In the genomic region with DNA sequence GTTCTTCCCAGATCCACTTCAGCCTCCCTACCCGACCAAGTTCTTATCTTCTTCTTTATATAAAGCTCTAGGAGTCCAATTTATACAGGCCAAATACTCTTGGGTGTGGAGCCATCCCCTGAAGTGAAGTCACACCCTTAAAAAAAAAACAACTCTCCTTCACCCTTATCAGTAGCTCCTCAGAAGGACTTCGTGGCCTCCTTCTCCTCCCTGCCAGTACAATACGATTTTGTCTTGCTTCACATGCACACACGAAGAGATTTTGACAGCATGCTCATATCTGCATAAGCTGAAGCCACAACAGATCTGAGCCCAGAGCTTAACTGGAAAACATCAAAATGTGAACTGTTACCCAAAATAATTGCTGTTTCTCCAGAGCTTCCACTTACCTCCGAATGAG, we compare ENCODE assay signal across 21 mouse cellular contexts. TPM values are rescaled to one million over a fixed set of nuclear protein-coding genes. Genes with fewer than 3 reads are reported as not detected.
DNase-seq lines count a peak whose midpoint lies in the region; ATAC-seq and TF ChIP-seq lines count a peak whose summit lies in the region.
"Had no signal": no experiment of that assay in that cellular context is flagged by ENCODE, and none has a peak within 500 bp of the region (broad histone marks: within the 10 kb centered on the region; RNA-seq: fewer than 3 reads in every experiment).

No protein-coding gene starts in this region.

- WGBS in liver, embryonic 14.5 days (ENCODE audit: insufficient replicate concordance): 20% methylated on average over 5 of the region's 5 CpGs

- no peak for TF ChIP-seq CTCF in liver, embryonic 14.5 days (IDR thresholded peaks at IDR 0.05; ENCODE audit: low read depth)

- H3K4me1 ChIP-seq in liver, embryonic 14.5 days (replicated peaks; ENCODE audit: control insufficient read depth in 2 of 2, insufficient read depth in 2 of 2, low read length in 1 of 2): no peaks in the 10 kb centered on the region; a peak in 1 of 4 replicates
- H3K4me1 ChIP-seq: embryonic facial prominence, embryonic 12.5 days; forebrain, embryonic 12.5 days; heart, embryonic 12.5 days; hindbrain, embryonic 10.5 days had no signal

- no peaks in the 10 kb centered on the region for H3K9me3 ChIP-seq in liver, embryonic 14.5 days (ENCODE audit: control insufficient read depth, low read length)
- H3K9me3 ChIP-seq: embryonic facial prominence, embryonic 12.5 days; forebrain, embryonic 12.5 days; heart, embryonic 12.5 days; hindbrain, embryonic 10.5 days had no signal

- H3K4me2 ChIP-seq in liver, embryonic 14.5 days (ENCODE audit: low read depth): no peak overlapping the region
- H3K4me2 ChIP-seq: embryonic facial prominence, embryonic 12.5 days; forebrain, embryonic 12.5 days; heart, embryonic 12.5 days; hindbrain, embryonic 14.5 days had no signal

- peak; percentile 34; the same call in 1 of the 2 replicates for TF ChIP-seq EP300 in liver, embryonic 14.5 days (IDR thresholded peaks at IDR 0.05; ENCODE audit: low read depth)

- no peaks in the 10 kb centered on the region for H3K36me3 ChIP-seq in liver, embryonic 14.5 days (replicated peaks; ENCODE audit: control insufficient read depth, insufficient read depth, low read depth)
- H3K36me3 ChIP-seq: embryonic facial prominence, embryonic 12.5 days; forebrain, embryonic 12.5 days; heart, embryonic 12.5 days; hindbrain, embryonic 10.5 days had no signal

- ATAC-seq in common myeloid progenitor, adult 5-6 weeks (replicated peaks; ENCODE audit: low read depth, poor library complexity, severe bottlenecking): peak; percentile 62; the same call in 1 of the 2 replicates
- ATAC-seq in liver, embryonic 14.5 days (ENCODE audit: insufficient read depth): peak; percentile 68; the same call in 1 of the 2 replicates
- ATAC-seq in megakaryocyte-erythroid progenitor cell, adult 5-6 weeks (replicated peaks; ENCODE audit: low FRiP score, low TSS enrichment, poor library complexity, severe bottlenecking): peak; percentile 91
- ATAC-seq: forebrain, embryonic 16.5 days had no signal

- no peak overlapping the region for H3K9ac ChIP-seq in liver, embryonic 14.5 days (replicated peaks)
- H3K9ac ChIP-seq: embryonic facial prominence, embryonic 12.5 days; forebrain, embryonic 12.5 days; heart, embryonic 12.5 days; hindbrain, embryonic 14.5 days had no signal

- H3K4me3 ChIP-seq in liver, embryonic 14.5 days (ENCODE audit: insufficient read depth in 1 of 2, low read depth in 2 of 2, low read length in 2 of 2): no peak overlapping the region
- H3K4me3 ChIP-seq: embryonic facial prominence, embryonic 12.5 days; forebrain, embryonic 12.5 days; heart, adult 2 months; heart, embryonic 12.5 days; hindbrain, embryonic 10.5 days had no signal

- no peak overlapping the region for H3K27ac ChIP-seq in liver, embryonic 14.5 days
- H3K27ac ChIP-seq: embryonic facial prominence, embryonic 12.5 days; forebrain, embryonic 12.5 days; heart, adult 2 months; hindbrain, embryonic 10.5 days; hindbrain, embryonic 14.5 days had no signal

- DNase-seq in MEL-GATA-1-ER (ENCODE audit: extremely low read depth, low read depth): peak; percentile 25
- DNase-seq in liver, embryonic 14.5 days (ENCODE audit: low read depth in 3 of 3, low spot score in 3 of 3): peak in 2 of 3 experiments; percentile 2 to 3
- no peak for DNase-seq in layer of hippocampus, adult 18-20 months (ENCODE audit: low spot score in 2 of 2)
- DNase-seq in spleen, postnatal 14 days (ENCODE audit: low spot score in 2 of 2): no peak
- DNase-seq in thymus, postnatal 4 days: no peak
- DNase-seq: adrenal gland, adult 8-10 months; cerebellum, adult 18-20 months; cerebellum, postnatal 10 days; embryo, embryonic 11 days; gastrocnemius, postnatal 10 days; heart, adult 2 months had no signal

- no peaks in the 10 kb centered on the region for H3K27me3 ChIP-seq in liver, embryonic 14.5 days (ENCODE audit: control insufficient read depth, insufficient read depth, low read length)
- H3K27me3 ChIP-seq: CH12.LX; embryonic facial prominence, embryonic 12.5 days; forebrain, embryonic 12.5 days; heart, embryonic 12.5 days had no signal

RNA-seq across cellular contexts. Expression of a gene that starts 22.9 kb away (rescaled TPM):
- not detected in 2 replicates for total RNA-seq in common myeloid progenitor, adult 5-6 weeks (2017)
- polyA plus RNA-seq in liver, embryonic 14.5 days (2012; rRNA removed): 0.02 and 0.09 TPM in 2 replicates
- polyA plus RNA-seq in liver, embryonic 14.5 days (2014; fragmentation: Nextera tagmentation; extraction: Ambion mirVana): 0.06 TPM in 1 of 2 replicates, not detected in the other
- total RNA-seq in megakaryocyte-erythroid progenitor cell, adult 5-6 weeks (2014; fragmentation: Nextera tagmentation): not detected in 2 replicates
- total RNA-seq in megakaryocyte-erythroid progenitor cell, adult 5-6 weeks (2017): not detected in 2 replicates
- 1 to 10 TPM; 2.7 to 5.4 TPM for total RNA-seq in layer of hippocampus, adult 18-20 months (2021)
- total RNA-seq: adrenal gland, adult 8-10 months; CH12.LX; heart, adult 2 months; heart, postnatal 25 days had no signal
- polyA plus RNA-seq: heart, adult 2 months; hindbrain, embryonic 14.5 days had no signal

Comparison
In these comparisons a context has a peak if more than half of its experiments do, and no peak if none do; other contexts are left out.
1. DNase-seq: peak in MEL-GATA-1-ER (single experiment) and liver, embryonic 14.5 days (2 of 3); none in layer of hippocampus, adult 18-20 months (0 of 2), spleen, postnatal 14 days (0 of 2) and thymus, postnatal 4 days (single experiment).
2. Peak in every context shown above with its lines, with median percentiles within 50 percentile points of each other: ATAC-seq.